Mouse (Mus musculus) brain, embryonic 18.5 days (tissue): Measurements from ENCODE around the gene Spg7.
A peak's percentile ranks its signal among the peaks of the same experiment; 100 is the strongest.

Experiments used
- DNase-seq: peaks from one replicate; pipeline ENCODE4 v3.0.0-alpha.2; 2012; ENCODE audit warnings: low read depth, low spot score

Gene Spg7

GRCm38 (mm10) chr8:123131041-123131440 is 68.3 kb downstream of the Spg7 start:
- no peak for DNase-seq

- no peak for DNase-seq
Observed at GRCm38 (mm10) chr8:123132953-123133352, 70.2 kb downstream of the Spg7 start.

GRCm38 (mm10) chr8:123134149-123134713 is 71.5 kb downstream of the Spg7 start:
- DNase-seq = no peak

- DNase-seq = peak; percentile 54
Observed at GRCm38 (mm10) chr8:123135406-123135805, 72.7 kb downstream of the Spg7 start.

- no peak for DNase-seq
Observed at GRCm38 (mm10) chr8:123135806-123136205, 73.1 kb downstream of the Spg7 start.

- DNase-seq = no peak
Observed at GRCm38 (mm10) chr8:123136287-123136686, 73.5 kb downstream of the Spg7 start.

GRCm38 (mm10) chr8:123137645-123138077 is 74.9 kb downstream of the Spg7 start:
- DNase-seq = peak; percentile 16

- no peak for DNase-seq
Observed at GRCm38 (mm10) chr8:123138741-123139140, 76.0 kb downstream of the Spg7 start.

GRCm38 (mm10) chr8:123141741-123142462 is 79.2 kb downstream of the Spg7 start:
- peak; percentile 36 for DNase-seq

GRCm38 (mm10) chr8:123145279-123145678 is 82.5 kb downstream of the Spg7 start:
- no peak for DNase-seq

- no peak for DNase-seq
Observed at GRCm38 (mm10) chr8:123146390-123146789, 83.6 kb downstream of the Spg7 start.
